Mouse (Mus musculus) ES-Bruce4 (cell line): ENCODE results near the gene Asb1.

ENCODE experiments used
- CTCF ChIP-seq: IDR thresholded peaks from one replicate; pipeline ENCODE4 v1.8.1; 2011; ENCODE audit warnings: low read depth, low read length
- POLR2A ChIP-seq: IDR thresholded peaks from one replicate; pipeline ENCODE4 v1.8.1; 2011; ENCODE audit warnings: low read length; ENCODE audit not compliant: insufficient read depth

- no peak for TF ChIP-seq CTCF
- TF ChIP-seq POLR2A, result no peak
Measured at GRCm38 (mm10) chr1:91493938-91494337, 46.4 kb upstream of the Asb1 start.
